Mouse (Mus musculus): Measurements from ENCODE around the gene Spin2e. TPM values are rescaled to one million over a fixed set of nuclear protein-coding genes. Genes with fewer than 3 reads are reported as not detected.
"Not testable (repeated sequence)": the region's sequence is repeated elsewhere in the genome, so short reads cannot be mapped to it uniquely, and the experiment has no call there.

The Spin2e gene
- not detected in 2 replicates for polyA plus RNA-seq (2011; ENCODE audit: insufficient read depth, insufficient read length, low replicate concordance, missing spikeins)

DNA sequence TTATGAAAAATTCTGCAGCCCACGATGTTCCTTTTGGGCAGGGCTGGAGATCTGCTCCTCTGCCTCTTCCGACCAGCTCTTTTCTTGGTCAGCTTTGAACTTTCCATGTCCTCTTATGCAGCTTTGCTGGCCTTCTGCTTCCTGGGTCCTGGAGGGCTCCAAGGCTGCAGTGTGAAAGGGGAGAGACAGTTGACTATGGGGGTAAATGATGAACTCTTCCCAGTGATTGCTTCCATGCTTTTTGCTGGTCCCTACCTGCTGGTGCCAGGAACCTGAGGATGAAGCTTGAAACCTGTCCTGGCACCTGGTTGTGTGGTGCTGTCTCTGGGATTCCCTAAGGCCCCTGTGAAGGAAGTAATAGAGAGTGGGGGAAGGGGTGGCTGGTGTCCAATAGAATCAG lies at the start of gene Spin2e:
Gene Spin2e (minus strand): TSS at position 101 of the 400 bp plus-strand sequence.
- H3K27ac ChIP-seq (ENCODE audit: control insufficient read depth, insufficient read depth, low read depth, low read length, poor library complexity); H3K4me1 ChIP-seq (ENCODE audit: control insufficient read depth, insufficient read depth, low read length); H3K4me3 ChIP-seq (replicated peaks; ENCODE audit: control insufficient read depth, low read depth, low read length): not testable (repeated sequence)
- WGBS = 76% methylated on average over 2 of the region's 2 CpGs

- not testable (repeated sequence) for H3K4me3 ChIP-seq (replicated peaks; ENCODE audit: control insufficient read depth, low read depth, low read length); H3K27ac ChIP-seq (ENCODE audit: control insufficient read depth, insufficient read depth, low read depth, low read length, poor library complexity); H3K4me1 ChIP-seq (ENCODE audit: control insufficient read depth, insufficient read depth, low read length)
- no CpG with 5 or more reads among the region's 1 CpGs for WGBS
Observed at GRCm38 (mm10) chrX:31574183-31574582, 44.5 kb downstream of the Spin2e start, which contains the start of gene Gm21883. TSS of gene Gm21883 (minus strand) at chrX:31574283.

Other genes with a start within 250 kb of the Spin2e start
- not detected in 2 replicates for gene Btbd35f19, start 235.0 kb downstream of the Spin2e start, polyA plus RNA-seq (2011; ENCODE audit: insufficient read depth, insufficient read length, low replicate concordance, missing spikeins)
- gene Gm21883, start 44.6 kb downstream of the Spin2e start, polyA plus RNA-seq (2011; ENCODE audit: insufficient read depth, insufficient read length, low replicate concordance, missing spikeins) = not detected in 2 replicates
- not detected in 2 replicates for gene Btbd35f25, start 98.2 kb upstream of the Spin2e start, polyA plus RNA-seq (2011; ENCODE audit: insufficient read depth, insufficient read length, low replicate concordance, missing spikeins)

All from bone marrow, adult 2 months (tissue).